Mouse (Mus musculus) adipocyte (in vitro differentiated cells): ENCODE measurements at regions not wholly inside any gene's neighbourhood (a gene's known extent, or its start where the extent isn't known, plus 50 kb on each side); places are given as distances from the start of the nearest gene placed in this dataset.

Source experiments
- DNase-seq: peaks from one replicate; pipeline ENCODE4 v3.0.0-alpha.2; 2016; ENCODE audit warnings: low spot score

- no peak for DNase-seq
Observed at GRCm38 (mm10) chr6:94336168-94336567, 52.5 kb upstream of the Magi1 start.
